Mouse (Mus musculus) small intestine, adult 2 months (tissue): ENCODE data around the gene Hnrnpa0. TPM values are rescaled to one million over a fixed set of nuclear protein-coding genes. Genes with fewer than 3 reads are reported as not detected.
A peak's percentile ranks its signal among the peaks of the same experiment; 100 is the strongest.

Experiments used
- H3K27ac ChIP-seq: fragments of 200-500 bp; 2 replicates; pipeline ENCODE4 v1.5.1; 2012; ENCODE audit warnings: low read depth, low read length, control low read depth, inconsistent platforms; ENCODE audit not compliant: insufficient read depth
- H3K27me3 ChIP-seq: fragments of 200-500 bp; 2 replicates; pipeline ENCODE4 v1.6.1; 2012; ENCODE audit warnings: mild to moderate bottlenecking, moderate library complexity, low read length, inconsistent platforms; ENCODE audit not compliant: control insufficient read depth, insufficient read depth
- H3K36me3 ChIP-seq: fragments of 200-500 bp; 2 replicates; pipeline ENCODE4 v1.6.1; 2012; ENCODE audit warnings: mild to moderate bottlenecking, low read length, control low read depth, inconsistent platforms; ENCODE audit not compliant: control insufficient read depth, insufficient read depth
- H3K4me1 ChIP-seq: fragments of 200-500 bp; 2 replicates; pipeline ENCODE4 v1.6.1; 2012; ENCODE audit warnings: low read length, inconsistent platforms, mixed read lengths; ENCODE audit not compliant: control insufficient read depth, insufficient read depth, insufficient read length
- H3K4me3 ChIP-seq: fragments of 200-500 bp; 2 replicates; pipeline ENCODE4 v1.5.1; 2012; ENCODE audit warnings: low read depth, mild to moderate bottlenecking, control low read depth, inconsistent platforms, low read length, moderate library complexity
- CTCF ChIP-seq: fragments of 200-500 bp; IDR thresholded peaks from 2 replicates; pipeline ENCODE4 v1.5.1; 2012; ENCODE audit warnings: low read depth, mild to moderate bottlenecking, control low read depth, inconsistent platforms, low read length, moderate library complexity, mixed read lengths; ENCODE audit not compliant: insufficient replicate concordance, insufficient read length; ENCODE audit errors: extremely low read depth
- POLR2A ChIP-seq: fragments of 200-500 bp; IDR thresholded peaks from 2 replicates; pipeline ENCODE4 v1.6.1; 2012; ENCODE audit warnings: low read depth, mild to moderate bottlenecking, control low read depth, inconsistent platforms, low read length, moderate library complexity
- whole genome bisulfite sequencing: fragments of 180-500 bp; shearing (Covaris S2); methylation state at CpG from one replicate; pipeline ENCODE4 v1.1.7; 2018; 5-methylcytosine and 5-hydroxymethylcytosine counted together
- polyA plus RNA-seq: library from polyadenylated mRNA; depleted of rRNA; stranded (reverse); fragments of >200 nt; gene quantifications from 2 replicates; pipeline ENCODE4 v1.2.3, GENCODE M21; 2012

The Hnrnpa0 gene
- polyA plus RNA-seq, 1 experiment, result 94.1 TPM

DNA sequence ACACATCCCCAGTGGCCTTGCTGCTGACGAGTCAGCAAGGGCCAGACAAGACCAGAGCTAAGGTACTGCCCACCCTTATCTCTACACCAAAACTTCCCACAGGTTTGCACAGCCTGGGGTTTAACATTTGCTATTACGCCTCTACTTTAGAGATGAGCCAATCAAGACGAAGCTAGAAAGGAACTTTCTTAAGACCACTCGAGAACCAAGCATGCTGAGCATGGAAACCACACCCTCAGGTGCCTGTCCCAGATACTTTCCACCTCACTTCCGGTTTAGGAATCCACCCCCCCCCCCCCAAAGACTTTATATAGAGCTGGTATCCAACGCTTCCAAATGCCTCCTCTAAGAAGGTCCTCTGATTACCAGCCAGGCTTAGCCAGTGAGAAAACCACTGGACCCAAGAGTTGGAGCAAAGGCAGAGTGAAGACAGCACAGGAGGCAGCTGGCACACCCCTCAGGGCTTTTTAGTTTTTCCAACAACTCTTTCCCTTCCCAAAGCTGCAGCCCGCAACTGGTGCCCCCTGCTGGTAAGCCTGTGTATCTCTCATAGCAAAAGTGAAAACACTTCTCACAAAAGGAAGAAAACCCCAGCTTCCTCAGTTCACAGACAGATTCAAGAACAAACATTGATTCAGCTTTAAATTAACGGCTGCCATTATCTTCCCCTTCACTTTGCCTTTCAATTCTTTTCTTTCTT, 10.9 kb downstream of the Hnrnpa0 start:
- Histone ChIP-seq H3K36me3 (no peaks in the 10 kb centered on the region), H3K27me3 (no peaks in the 10 kb centered on the region), H3K4me1 (peaks cover 13% of the 10 kb centered on the region; the same call in 1 of the 2 replicates), H3K4me3 (no peak overlapping the region), H3K27ac (no peak overlapping the region)
- TF ChIP-seq CTCF, result peak; percentile 71; the same call in 1 of the 2 replicates
- no peak for TF ChIP-seq POLR2A
- 57% methylated on average over 8 of the region's 8 CpGs for WGBS

DNA sequence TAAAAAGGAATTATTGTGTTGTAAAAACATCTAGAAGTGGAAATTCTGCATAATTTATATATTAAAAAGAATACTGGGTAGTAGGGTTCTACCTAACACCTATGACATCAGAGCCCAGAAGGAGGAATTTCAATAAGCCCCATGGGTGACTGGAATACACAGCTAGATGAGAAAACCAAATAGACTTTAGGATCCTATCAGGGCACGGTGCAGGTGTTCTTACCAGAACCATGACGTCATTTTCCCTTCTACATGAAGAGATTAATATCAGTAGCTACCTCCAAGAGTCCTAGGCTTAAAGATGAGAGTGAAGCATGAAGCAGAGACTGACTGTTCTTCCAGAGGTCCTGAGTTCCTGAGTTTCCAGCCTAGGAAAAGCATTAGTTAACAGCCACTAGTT, 11.6 kb downstream of the Hnrnpa0 start:
- H3K27ac ChIP-seq, result no peak overlapping the region
- 58% methylated on average over 2 of the region's 2 CpGs for WGBS
- no peaks in the 10 kb centered on the region for H3K27me3 ChIP-seq
- H3K4me1 ChIP-seq, result peaks cover 14% of the 10 kb centered on the region; the same call in 1 of the 2 replicates
- H3K4me3 ChIP-seq, result no peak overlapping the region
- H3K36me3 ChIP-seq, result no peaks in the 10 kb centered on the region
- TF ChIP-seq CTCF, result no peak
- TF ChIP-seq POLR2A, result no peak

- no peak overlapping the region for H3K27ac ChIP-seq
- H3K4me1 ChIP-seq, result peaks cover 14% of the 10 kb centered on the region; the same call in 1 of the 2 replicates
- 6% methylated on average over 13 of the region's 13 CpGs for WGBS
- H3K4me3 ChIP-seq, result peak overlapping the region; percentile 3; the same call in 1 of the 2 replicates
- H3K27me3 ChIP-seq, result no peaks in the 10 kb centered on the region
- TF ChIP-seq CTCF, result no peak
- TF ChIP-seq POLR2A, result no peak
- H3K36me3 ChIP-seq, result no peaks in the 10 kb centered on the region
Observed at GRCm38 (mm10) chr13:58115227-58115626, 13.1 kb downstream of the Hnrnpa0 start.

DNA sequence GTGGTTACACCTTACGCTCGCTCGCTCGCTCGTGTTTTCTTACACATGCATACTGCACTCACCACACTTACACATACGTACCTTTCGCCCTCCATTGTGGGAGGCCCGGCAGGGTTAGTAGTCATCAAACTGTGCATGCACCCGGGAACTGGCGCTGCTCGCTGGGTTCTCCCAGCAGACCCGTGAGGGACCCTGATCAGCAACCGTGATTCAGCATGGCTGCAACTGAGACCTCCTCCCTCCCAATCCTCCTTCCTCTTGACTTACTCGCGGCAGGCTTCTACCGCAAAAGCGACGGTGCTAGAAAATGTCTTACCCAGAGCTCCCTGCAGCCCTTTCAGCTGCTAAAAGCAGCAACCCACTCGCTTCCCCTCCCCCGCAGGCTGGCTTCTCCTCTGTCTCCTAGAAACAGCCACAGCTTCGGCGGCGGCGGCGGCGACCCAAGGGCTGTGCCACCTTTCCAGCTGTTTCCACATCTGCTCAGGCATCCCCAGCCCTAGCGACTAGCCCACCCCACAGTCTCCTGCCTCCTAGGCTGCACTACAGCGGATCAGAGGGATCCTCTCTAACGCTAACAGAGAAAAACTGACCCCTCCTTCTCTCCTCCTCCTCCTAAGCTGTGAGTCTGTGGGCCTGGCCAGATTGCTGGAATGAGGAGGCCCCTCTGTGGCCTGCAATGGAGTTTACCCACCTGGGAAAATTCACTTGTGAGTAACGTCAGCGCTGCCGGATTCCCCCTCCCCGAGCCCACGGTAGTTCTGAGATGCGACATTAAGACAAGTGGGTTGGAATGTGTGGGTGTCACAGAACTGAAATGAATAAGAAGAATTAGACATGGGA, 15.1 kb downstream of the Hnrnpa0 start, which contains the start of gene Klhl3:
TSS of gene Klhl3 (minus strand) at position 532 of the 840 bp plus-strand sequence.
- Histone ChIP-seq H3K4me1 (peaks cover 14% of the 10 kb centered on the region; the same call in 1 of the 2 replicates), H3K27ac (no peak within 1 kb of the TSS), H3K27me3 (no peaks in the 10 kb centered on the region), H3K4me3 (peak within 1 kb of the TSS; percentile 65), H3K36me3 (no peaks in the 10 kb centered on the region)
- TF ChIP-seq CTCF (no peak), POLR2A (0 out of 2 replicates have a peak, but pooled peaks have one; percentile 2)
- 3% methylated on average over 35 of the region's 35 CpGs for WGBS

DNA sequence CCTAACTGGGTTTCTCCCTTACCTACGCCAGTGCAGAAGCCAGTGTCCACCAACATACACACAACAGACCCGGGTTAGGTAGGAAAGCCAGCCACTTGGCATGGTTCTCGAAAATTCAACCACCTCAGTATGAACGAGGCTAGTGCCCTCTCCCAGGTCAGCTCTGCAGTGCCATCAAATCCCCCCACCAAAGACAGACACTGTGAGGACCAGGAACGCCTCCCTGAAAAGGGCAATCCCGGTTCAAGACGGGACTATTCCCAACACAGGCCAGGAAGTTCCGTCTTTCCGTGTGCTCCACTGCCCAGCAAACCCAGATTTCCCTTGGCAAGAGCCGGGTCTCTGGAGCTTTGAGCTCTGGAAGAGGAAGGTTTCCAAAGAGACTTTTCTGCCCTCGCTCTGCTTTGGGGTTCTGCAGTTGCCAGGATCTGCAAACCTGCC, 15.7 kb downstream of the Hnrnpa0 start:
- 11% methylated on average over 11 of the region's 11 CpGs for WGBS
- TF ChIP-seq POLR2A (peak; percentile 19; the same call in 1 of the 2 replicates), CTCF (no peak)
- no peaks in the 10 kb centered on the region for H3K27me3 ChIP-seq
- H3K4me1 ChIP-seq, result peaks cover 14% of the 10 kb centered on the region; the same call in 1 of the 2 replicates
- H3K27ac ChIP-seq, result no peak overlapping the region
- peak overlapping the region; percentile 65 for H3K4me3 ChIP-seq
- no peaks in the 10 kb centered on the region for H3K36me3 ChIP-seq

GRCm38 (mm10) chr13:58112191-58112590, 16.2 kb downstream of the Hnrnpa0 start:
- Histone ChIP-seq H3K27me3 (no peaks in the 10 kb centered on the region), H3K36me3 (no peaks in the 10 kb centered on the region), H3K4me1 (peaks cover 14% of the 10 kb centered on the region; the same call in 1 of the 2 replicates), H3K27ac (no peak overlapping the region), H3K4me3 (0 out of 2 replicates have a peak overlapping the region, but pooled peaks have one; percentile 65)
- TF ChIP-seq POLR2A, result no peak
- TF ChIP-seq CTCF, result no peak
- WGBS, result 61% methylated on average over 10 of the region's 10 CpGs

- Histone ChIP-seq H3K4me1 (peaks cover 14% of the 10 kb centered on the region; the same call in 1 of the 2 replicates), H3K27ac (no peak overlapping the region), H3K27me3 (no peaks in the 10 kb centered on the region), H3K4me3 (no peak overlapping the region), H3K36me3 (no peaks in the 10 kb centered on the region)
- TF ChIP-seq CTCF (no peak), POLR2A (no peak)
- 93% methylated on average over 6 of the region's 6 CpGs for WGBS
Observed at GRCm38 (mm10) chr13:58111306-58111705, 17.1 kb downstream of the Hnrnpa0 start.
